Mouse (Mus musculus) right cerebral cortex, postnatal 14 days (tissue): Measurements from ENCODE around the gene Dlx5.

ENCODE experiments used
- DNase-seq: peaks from one replicate; pipeline ENCODE4 v3.0.0; 2022

Dlx5 gene

DNA sequence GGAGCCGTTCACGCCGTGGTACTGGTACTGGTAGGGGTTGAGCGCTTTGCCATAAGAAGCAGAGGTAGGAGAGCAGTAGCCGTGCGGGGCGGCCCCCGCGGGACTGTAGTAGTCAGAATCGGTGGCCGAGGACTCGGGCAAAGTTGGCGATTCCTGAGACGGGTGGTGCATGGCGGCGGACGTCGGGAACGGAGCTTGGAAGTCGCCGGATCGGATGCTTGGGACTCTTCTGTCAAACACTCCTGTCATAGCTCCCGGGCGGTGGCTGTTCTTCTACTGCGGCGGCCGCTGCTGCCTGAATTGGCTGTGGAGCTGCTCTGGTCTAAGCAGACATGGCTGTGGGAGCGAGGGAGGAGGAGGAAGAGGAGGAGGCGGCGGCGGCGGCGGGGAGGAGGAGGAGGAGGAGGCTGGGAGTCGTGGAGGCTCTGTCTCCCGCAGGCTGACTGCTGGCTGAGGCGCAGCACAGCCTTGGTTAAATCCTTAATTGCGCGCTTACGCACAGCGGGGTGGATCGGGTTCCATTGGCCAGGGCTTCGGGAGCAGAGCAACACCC is at the start of gene Dlx5:
Dlx5 (minus strand) TSS at position 448 of the 553 bp plus-strand sequence.
- DNase-seq, result peak; percentile 55

- no peak for DNase-seq
These were observed 49.6 kb upstream of the Dlx5 start for GRCm38 (mm10) chr6:6931507-6931906.

- DNase-seq, result no peak
These were observed 48.9 kb upstream of the Dlx5 start for GRCm38 (mm10) chr6:6930831-6931230.

- no peak for DNase-seq
These were observed 43.4 kb upstream of the Dlx5 start for GRCm38 (mm10) chr6:6925264-6925663.

DNA sequence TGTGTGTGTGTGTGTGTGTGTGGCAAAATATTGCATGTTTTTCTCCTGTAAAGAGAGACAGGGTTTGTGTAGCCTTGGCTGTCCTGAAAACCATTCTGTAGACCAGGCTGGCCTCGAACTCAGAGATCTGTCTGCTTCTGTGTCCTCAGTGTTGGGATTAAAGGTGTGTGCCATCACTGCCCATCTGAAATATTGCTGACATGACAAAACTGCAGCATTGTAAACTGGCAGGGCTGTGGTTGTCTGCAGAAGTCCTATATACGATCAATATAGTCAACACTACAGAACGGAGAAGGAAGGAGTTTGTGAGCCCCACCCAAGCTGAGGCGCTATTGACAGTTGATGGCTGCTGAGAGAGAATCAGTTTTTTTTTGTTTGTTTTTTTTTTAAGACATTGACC is 35.4 kb upstream of the Dlx5 start:
- no peak for DNase-seq

DNA sequence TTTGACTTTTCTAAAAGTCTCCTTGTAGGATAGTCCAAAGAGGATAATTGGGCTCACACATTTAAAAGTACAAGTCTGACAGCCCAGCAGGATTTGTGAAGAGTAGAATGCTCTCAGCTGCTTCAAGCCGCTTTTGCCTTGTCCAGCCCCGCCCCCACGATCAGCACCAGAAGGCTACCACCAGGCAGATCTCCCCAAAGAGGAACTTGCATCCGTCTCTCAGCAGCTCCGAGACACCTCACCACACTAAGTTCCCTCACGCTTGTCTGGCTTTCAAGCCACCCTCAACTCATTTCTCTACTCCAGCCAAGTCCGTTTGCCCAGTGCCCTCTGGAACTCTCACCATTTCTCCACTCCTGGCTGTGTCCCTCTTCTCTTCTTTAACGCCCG is 33.6 kb upstream of the Dlx5 start:
- no peak for DNase-seq

DNA sequence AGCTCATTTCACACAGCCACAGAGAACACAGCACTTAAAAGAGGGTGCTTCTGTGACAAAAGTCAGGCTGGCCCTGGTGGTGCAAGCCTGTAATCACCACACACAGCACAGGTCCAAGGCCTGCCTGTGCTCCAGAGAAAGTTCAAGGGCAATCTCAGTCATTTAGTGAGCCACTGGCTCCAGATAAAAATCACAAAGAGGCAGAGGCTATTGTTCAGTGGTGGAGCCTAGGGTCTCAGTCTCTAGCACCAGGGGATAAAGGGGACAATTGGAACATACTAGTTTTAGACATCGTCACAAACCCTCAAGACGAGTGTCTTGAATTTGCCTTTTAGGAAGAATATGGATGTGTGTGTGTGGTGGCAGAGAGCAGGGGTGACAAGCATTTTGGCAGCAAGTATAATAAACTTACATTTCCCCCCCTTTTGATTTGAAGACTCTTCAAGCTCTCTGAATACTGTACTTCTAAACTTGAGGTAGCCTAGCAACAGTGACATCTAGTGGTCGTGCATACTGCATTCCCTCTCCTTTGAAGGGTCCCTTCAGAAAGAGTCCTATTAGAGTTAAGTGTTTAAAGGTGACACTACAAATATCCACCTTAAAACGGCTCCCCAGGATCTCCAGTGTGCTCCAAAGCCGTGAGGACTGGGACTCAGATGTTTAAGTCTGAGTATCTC is 33.1 kb upstream of the Dlx5 start:
- DNase-seq, result peak; percentile 37

DNA sequence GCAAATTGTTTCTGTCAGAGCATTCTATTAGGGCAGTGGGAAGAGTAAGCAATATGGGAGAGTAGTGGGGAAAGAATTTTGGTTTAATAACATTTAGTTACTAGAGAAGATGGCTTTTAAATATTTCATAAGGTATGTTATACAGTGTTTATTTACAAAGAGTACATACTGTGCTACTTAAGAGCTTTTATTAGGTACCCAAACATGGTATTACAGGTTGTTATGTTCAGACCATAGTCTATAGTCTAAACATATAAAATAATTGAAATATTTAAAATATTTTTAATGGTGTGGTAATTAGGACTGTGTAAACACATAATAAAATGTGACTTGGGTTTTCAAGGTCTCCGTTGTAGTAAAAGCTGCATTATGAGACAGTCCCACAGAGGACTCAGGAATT is 32.4 kb upstream of the Dlx5 start:
- no peak for DNase-seq

DNA sequence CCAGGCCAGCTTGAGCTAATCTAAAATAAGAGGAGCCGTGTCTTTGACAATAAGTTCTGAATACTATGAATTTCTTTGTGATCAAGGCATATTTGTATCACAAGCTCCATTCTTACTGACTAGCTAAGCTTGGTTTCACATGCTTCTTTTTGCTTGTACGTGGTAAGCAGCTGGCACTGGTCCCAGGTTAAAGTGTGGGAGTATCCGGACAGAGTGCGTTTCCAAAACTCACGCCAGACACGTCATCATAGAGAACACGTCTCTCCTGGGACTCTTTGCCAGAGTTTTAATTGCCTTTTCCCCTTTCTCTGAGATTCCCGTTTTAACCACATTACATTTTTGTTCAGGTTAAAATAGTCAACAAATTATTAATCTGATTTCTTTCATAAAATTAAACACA is 27.7 kb upstream of the Dlx5 start:
- DNase-seq, result no peak

- DNase-seq, result no peak
These were observed 8.2 kb upstream of the Dlx5 start for GRCm38 (mm10) chr6:6890047-6890446.

- DNase-seq, result no peak
These were observed 4.3 kb upstream of the Dlx5 start for GRCm38 (mm10) chr6:6886225-6886624.

DNA sequence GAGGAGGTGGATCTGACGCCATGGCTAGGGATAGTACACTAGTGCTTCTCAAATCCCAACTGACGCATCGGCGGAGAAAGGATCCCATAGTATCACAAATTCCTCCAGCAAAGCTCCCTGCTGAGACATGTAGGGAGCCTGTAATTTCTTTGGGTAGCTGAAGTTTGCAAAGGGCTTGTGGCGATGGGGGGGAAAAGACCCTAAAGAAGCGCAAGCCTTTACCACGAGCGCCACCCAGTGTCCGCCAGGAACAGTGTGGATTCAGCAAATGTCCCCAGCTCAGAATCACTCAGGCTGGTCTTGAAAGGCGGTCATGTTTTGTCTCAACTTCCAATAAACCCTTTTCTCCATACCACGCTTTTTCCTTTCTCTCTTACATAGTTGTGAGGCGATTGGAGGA is 3.0 kb upstream of the Dlx5 start:
- peak; percentile 80 for DNase-seq

- no peak for DNase-seq
These were observed 447 bp upstream of the Dlx5 start for GRCm38 (mm10) chr6:6882266-6882797.

- DNase-seq, result no peak
These were observed 709 bp downstream of the Dlx5 start for GRCm38 (mm10) chr6:6881115-6881637.

DNA sequence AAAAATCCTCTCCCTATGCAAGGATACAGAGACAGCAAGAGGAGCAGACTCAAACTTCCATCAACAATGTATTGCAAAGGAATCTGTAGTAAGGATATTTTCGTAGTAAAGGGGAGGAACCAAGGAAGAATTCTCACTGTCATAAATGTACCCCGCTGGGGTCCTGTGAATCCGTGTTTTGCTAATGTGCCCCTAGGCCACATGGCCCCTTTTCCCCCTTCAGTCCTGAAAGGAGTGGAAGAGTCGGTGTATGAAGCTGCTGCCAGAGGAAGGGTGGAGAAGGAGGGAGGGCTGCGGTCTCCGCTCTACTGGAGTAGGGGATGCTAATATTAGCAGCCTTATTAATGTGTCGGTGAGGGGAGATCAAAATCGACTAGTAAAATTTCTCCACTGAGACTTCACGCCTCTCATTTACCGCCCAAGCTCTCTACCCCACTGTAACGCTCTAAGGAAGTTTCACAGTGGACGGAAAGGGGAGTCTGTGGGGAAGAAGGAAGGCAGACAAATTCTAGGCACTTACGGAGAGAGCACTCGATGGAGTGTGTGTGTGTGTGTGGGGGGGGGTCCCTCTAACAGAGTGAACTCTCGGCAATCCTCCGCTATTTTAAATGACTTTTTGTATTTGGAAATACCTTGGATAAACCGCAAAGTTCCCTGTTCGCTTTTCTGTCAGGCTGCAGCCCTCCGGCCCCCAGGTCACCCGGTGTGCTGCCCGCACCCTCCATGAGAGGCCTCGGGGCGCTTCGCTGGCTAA is 1.3 kb downstream of the Dlx5 start:
- DNase-seq, result no peak

DNA sequence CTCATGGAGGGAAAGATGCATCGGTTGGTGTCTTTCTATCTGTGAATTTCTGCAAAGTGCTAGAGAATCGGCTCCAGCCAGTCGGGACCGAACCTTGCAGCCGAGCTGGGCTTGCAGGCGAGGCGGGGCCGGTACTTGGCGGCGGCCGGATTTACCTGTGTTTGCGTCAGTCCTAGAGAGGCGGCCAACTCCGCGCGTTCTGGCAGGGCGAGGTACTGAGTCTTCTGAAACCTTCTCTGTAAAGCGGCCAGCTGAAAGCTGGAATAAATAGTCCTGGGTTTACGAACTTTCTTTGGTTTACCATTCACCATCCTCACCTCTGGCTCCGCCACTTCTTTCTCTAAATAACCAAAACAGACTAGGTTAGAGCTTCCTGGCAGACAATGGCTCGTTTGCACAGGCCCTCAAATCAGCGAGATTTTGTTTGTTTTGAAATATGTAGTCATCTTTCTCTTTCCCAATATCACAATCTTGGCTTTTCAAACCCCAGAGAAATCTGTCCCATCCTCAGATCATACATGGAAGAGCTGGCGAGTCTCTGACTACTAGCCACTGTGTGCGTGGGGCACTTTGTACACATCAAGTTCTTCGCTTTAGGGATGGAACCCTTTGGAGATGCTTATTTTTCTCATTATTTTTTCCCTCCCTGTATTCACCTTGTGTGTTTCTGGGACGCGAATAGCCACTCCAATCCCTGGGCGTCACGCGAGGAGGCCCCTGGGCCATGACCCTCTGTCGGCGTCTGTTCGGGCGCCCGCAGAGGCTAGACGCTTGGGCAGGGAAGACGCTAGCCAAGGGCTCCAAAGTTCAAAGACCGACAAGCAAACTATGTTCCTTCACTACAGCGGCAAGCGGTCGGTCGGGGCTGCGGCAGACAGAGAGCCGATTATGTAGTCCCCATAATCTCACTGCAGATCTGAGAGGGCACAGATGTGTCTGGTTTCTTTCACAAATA is 2.2 kb downstream of the Dlx5 start:
- no peak for DNase-seq

- no peak for DNase-seq
These were observed 3.0 kb downstream of the Dlx5 start for GRCm38 (mm10) chr6:6878841-6879291.

- DNase-seq, result no peak
These were observed 3.7 kb downstream of the Dlx5 start for GRCm38 (mm10) chr6:6877981-6878840.

DNA sequence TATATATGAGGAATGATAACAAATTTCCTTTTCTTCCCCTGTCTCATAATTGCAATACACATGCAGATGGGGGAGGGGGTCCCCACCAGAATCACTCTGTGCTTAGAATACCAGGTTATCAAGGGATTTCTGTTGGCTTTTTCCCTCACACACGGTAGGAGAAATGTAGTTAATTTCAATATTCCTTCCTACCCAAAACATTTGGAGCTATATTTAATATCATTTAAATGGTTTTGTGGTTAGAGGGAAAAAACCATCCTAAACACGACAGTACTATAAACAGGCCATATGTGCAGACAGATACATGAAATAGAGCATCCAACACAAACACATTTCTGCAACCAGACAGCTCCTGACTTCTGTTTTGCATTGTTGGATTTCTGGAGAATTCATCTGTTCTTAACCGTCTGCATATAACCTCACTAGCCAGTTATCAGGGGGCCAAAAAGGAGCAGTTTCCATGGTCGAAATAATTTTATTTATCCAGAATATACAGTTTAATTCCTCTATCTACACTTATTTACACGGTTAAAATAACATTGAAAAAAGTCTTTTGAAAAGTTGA is 4.5 kb downstream of the Dlx5 start:
- no peak for DNase-seq

DNA sequence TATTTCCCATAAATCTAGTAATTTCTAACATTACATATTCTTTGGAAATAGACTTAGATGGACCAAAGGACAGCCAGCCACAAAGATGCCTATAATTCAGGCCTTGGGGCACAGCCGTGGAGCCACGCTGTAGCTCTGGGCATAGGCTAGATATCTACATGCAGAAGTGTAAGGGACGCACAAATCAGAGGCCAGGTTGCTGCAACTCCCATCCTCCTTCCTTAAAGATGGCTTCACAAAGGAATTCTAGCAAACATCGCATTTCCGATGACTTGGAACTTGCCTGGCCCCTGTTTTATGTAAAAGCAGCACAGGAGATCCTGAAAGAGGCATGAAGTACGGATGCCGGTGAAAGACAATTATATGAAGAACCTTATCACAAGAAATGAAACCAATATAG is 5.2 kb downstream of the Dlx5 start:
- no peak for DNase-seq

- DNase-seq, result no peak
These were observed 5.7 kb downstream of the Dlx5 start for GRCm38 (mm10) chr6:6876231-6876630.
